Mouse (Mus musculus) monocyte, adult 5-6 weeks (primary cell): ENCODE data around the gene Nat14. TPM values are rescaled to one million over a fixed set of nuclear protein-coding genes. Genes with fewer than 3 reads are reported as not detected.

Experiments used
- ATAC-seq: fragments of 153-309, 156-312 bp; replicated peaks from 2 replicates; pipeline ENCODE4 v1.8.0; 2017; ENCODE audit warnings: mild to moderate bottlenecking; ENCODE audit not compliant: low TSS enrichment, insufficient number of reproducible peaks, severe bottlenecking, poor library complexity, low FRiP score
- total RNA-seq: library from RNA; stranded (forward); fragments of 200-1000, 200-491, 200-594 nt; gene quantifications from 3 replicates; pipeline ENCODE4 v1.2.3, GENCODE M21; 2017

Gene Nat14
- total RNA-seq, 1 experiment from 2014 or later, result not detected

- no peak for ATAC-seq
Measured at GRCm38 (mm10) chr7:4918681-4919080, 3.1 kb upstream of the Nat14 start.

- no peak for ATAC-seq
Measured at GRCm38 (mm10) chr7:4919096-4919495, 2.7 kb upstream of the Nat14 start.

DNA sequence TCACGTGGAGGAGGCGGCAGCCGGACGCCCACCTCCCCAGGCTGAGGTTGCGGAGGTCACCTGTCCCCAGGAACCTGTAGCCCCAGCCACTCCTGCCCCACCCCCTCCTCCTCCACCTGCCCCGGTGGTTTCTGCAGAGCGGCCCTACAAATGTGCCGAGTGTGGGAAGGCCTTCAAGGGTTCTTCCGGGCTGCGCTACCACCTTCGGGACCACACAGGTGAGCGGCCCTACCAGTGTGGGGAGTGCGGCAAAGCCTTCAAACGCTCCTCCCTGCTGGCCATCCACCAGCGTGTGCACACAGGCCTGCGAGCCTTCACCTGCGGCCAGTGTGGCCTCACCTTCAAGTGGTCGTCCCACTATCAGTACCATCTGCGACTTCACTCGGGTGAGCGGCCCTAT is 1.9 kb upstream of the Nat14 start:
- ATAC-seq, result no peak

DNA sequence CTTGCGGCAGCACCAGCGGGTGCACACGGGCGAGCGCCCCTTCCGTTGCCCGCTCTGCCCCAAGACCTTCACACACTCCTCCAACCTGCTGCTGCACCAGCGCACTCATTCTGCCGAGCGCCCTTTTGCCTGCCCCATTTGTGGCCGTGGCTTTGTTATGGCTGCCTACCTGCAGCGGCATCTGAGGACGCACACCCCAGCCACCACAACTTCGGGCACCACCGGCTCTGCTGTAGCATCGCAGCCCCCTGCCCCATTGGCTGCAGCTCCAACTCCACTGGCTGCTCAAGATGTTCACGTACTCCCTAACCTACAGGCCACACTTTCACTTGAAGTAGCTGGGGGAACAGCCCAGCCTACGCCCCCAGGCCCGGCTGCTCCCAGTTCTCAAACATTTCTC is 1.3 kb upstream of the Nat14 start:
- ATAC-seq, result no peak

- ATAC-seq, result no peak
Measured at GRCm38 (mm10) chr7:4920976-4921823, 628 bp upstream of the Nat14 start.

GRCm38 (mm10) chr7:4922508-4922907 is 680 bp downstream of the Nat14 start:
- no peak for ATAC-seq

DNA sequence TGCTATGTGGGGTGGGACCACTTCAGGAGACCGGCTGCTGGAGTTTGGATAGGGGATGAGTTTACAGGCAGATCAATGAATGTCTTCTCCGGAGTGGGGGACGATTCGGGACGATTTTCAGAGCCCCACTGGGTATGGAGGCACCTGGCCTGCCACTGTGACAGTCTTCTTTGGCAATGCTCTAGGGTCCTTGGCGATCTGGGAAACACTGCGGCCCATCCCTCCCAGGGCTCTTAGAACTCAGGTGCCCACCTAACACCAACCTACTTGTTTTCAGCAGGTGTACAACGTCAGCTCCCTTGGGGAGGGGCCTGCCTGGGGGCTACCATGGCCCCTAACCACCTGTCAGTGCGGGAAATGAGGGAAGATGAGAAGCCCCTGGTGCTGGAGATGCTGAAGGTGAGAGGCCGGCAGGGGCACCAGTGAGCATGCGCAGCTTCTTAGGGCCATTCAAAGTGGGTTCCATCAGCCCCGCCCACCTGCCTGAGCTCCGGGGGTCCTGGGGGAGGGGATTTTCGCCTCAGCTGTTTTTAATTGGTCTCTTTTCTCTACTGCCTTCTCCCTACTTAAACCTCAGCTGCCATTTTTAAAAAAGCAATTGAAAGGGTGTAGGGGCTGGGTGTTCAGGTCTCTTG is 1.2 kb downstream of the Nat14 start:
- no peak for ATAC-seq

- no peak for ATAC-seq
Measured at GRCm38 (mm10) chr7:4923586-4924364, 1.9 kb downstream of the Nat14 start.

GRCm38 (mm10) chr7:4924483-4924882 is 2.7 kb downstream of the Nat14 start:
- ATAC-seq, result no peak

GRCm38 (mm10) chr7:4924891-4925301 is 3.1 kb downstream of the Nat14 start:
- no peak for ATAC-seq

DNA sequence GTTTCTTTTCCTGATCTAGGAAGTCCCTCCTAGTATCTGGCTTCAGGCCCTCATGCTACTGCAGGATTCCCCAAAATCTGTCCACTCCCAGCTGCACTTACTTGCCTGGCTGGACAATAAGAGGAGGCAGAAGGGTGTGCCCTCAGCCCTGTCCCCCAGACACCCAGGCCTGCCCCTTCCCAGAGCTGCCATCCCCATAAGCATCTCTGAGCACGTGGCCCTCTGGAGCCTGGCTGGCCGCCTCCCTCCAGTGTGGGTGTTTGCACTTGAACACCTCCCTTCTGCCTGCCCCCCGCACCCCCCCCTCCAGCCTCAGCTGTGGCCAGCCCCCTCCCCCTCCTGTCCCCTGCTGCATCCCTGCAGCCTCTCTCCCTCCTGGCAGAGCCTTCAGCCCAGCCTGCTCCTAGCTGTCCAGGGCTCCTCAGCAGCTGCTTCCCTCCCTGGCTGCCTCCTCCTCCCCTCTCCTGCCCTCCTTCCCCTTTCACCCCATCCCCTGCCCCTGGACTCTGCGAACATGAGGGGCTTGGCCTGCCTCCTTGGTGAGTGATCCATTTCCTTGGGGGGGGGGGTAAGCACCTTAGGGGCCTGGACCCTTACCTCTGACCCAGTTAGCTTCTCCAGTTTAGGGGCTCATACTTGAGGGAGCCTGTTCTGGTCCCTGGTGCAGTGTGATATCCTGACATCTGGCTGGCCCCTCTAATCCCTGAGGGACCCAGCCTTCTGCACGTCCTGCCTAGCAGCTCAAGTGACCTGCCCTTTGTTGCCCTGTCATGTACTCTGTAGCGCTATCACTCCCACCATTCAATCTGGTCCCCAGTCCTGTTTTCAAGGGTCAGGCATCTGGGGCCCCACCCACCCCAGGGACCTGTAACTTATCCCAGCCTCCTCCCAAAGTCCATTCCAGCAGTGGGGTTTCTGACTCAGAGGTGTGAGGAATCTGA is 3.9 kb downstream of the Nat14 start, which contains the start of gene Ssc5d:
Gene Ssc5d (plus strand): TSS at position 345 of the 941 bp plus-strand sequence.
- no peak for ATAC-seq

DNA sequence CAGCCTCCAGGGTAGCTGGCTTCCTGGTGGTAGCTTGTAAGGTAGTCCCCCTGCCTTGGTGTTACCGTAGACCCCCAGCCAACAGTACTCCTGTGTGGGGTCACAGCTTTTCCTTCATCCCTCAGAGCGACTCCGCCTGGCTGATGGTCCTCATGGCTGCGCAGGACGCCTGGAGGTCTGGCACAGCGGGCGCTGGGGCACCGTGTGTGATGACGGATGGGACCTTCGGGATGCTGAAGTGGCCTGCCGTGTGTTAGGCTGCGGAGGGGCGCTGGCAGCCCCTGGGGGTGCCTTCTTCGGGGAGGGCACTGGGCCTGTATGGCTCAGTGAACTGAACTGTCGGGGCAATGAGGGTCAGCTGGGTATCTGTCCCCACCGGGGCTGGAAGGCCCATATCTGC is 5.0 kb downstream of the Nat14 start:
- no peak for ATAC-seq

DNA sequence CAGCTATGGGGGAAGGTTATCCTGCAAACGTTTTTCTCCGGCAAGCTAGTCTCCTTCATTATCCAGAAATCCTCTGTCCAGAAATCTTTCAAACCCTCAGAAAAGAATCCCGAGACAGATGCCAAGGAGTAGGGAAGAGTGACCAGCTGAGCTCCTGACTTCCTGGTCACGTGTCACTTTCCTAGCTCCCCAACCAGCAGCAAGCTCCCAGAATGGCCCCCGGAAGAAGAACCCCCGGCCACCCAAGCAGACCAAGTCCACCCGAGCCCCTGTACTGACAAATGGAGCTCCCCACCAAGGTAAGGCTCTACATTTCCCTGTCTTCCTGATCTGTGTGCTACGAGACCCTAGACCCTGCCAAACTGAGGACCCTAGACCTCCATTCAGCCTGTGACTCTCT is 5.9 kb downstream of the Nat14 start:
- ATAC-seq, result no peak

DNA sequence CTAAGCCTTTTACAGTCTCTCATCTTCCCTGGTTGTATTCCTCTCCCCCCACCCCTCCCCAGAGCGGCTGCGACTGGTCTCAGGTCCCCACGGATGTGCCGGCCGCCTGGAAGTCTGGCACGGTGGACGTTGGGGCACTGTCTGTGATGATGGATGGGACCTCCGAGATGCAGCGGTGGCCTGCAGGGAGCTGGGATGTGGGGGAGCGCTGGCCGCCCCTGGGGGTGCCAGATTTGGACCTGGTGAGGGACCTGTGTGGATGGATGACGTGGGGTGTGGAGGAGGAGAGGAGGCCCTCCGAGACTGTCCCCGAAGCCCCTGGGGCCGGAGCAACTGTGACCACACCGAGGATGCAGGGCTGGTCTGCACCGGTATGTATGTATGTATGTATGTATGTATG is 6.5 kb downstream of the Nat14 start:
- no peak for ATAC-seq

DNA sequence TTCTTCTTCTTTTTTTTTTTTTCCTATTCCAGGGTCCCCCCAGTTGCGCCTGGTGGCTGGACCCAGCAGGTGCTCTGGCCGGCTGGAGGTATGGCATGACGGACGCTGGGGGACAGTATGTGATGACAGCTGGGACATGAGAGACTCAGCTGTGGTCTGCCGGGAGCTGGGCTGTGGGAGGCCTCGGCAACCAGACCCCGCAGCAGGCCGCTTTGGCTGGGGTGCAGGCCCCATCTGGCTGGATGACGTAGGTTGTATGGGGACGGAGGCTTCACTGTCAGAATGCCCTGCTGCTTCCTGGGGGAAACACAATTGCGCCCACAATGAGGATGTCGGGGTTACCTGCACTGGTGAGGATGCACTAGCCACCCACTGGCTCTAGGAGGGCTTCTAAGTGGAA is 11.3 kb downstream of the Nat14 start:
- ATAC-seq, result no peak

DNA sequence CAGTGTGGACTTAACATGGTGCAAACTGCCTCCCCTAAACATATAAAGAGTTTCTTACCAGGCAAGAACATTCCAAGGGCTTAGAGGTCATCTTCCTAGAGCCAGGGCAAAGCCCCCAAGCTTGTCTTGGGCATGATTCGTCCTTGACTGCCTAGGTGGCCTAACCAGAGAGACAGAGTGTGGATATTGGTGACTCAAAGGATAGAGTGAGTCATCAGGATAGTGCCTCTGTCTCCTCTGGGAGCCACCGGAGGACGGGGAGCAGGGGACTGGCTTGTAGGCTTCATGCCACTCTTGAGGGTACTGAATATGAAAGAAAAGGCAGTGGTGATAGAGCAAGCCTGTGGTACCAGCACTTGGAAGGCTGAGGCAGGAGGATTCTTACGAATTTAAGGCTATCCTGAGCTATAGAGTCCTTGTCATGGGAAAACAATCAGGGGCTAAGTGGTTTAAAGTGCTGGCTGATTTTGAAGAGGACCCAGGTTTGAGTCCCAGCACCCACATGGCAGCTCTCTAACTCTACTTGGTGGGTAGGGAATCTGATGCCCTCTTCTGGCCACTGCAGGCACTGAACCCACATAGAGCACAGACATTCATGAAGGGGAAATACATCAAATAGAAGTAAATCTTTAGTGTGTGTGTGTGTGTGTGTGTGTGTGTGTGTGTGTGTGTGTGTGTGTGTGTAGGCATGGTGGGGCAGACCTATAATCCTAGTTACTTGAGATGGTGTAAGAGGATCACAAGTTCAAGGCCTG is 12.5 kb downstream of the Nat14 start:
- ATAC-seq, result no peak

GRCm38 (mm10) chr7:4936832-4937231 is 15.0 kb downstream of the Nat14 start:
- ATAC-seq, result no peak

DNA sequence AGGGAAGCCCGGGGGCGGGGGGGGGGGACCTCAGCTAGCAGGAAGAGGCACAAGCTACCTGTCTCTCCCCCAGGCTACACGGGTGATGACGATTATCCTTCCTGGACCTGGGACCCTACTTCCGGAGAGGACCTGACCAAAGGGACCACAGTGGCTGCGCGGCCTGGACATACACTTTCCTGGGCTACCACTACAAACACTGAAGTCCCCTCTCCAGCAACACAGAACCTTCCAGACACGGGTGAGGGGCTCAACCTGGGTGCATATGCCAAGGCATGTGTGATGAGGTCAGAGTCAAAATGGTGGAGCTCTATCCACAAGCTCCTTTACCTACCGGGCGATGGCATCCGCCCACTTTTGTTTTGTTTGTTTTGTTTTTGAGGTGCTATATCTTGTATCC is 15.6 kb downstream of the Nat14 start:
- ATAC-seq, result no peak
